Mouse (Mus musculus) natural killer cell, adult 2 months (primary cell): ENCODE results near the gene Trp53.
"Not testable (repeated sequence)": the region's sequence is repeated elsewhere in the genome, so short reads cannot be mapped to it uniquely, and the experiment has no call there.

Experiments used
- DNase-seq, 2 experiments: peaks; one replicate each; pipeline ENCODE4 v3.0.0; 2022; ENCODE audit warnings: low spot score in 2 of 2

Trp53 gene

DNA sequence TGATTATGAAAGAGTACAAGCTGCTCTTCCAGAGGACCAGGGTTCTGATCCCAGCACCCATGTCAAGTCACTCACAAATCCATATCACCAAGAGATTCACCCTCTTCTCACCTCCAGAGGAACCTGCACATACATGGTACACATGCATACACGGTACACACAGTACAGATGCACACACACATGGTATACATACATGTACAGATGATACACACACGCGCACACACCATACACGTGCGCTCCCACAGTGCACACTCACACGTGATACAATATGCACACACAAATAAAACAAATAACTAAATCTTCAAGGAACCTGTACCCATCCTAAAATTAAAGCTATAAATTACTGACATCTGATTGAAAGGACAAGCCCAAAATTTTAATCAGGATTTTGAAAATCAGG, 14.7 kb downstream of the Trp53 start:
- no peak for DNase-seq

DNA sequence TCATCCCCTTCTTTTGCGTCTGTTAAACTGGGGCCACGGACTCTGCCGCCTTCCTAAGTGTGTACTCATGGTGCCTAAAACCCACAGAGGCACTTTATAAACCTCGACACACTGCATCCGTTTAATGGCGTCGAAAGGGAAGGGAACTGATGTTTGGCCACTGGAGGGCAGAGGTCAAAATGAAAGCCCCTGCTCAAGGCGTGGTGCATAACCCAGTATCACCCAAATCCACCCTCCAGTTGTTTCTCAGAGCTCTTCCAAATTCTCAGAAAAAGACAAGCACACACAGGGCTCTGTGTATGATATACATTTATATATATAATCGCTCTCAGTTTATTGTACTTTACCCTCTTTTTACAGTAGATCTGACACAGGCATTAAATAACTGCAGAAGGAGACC, 19.3 kb downstream of the Trp53 start:
- DNase-seq = no peak

DNA sequence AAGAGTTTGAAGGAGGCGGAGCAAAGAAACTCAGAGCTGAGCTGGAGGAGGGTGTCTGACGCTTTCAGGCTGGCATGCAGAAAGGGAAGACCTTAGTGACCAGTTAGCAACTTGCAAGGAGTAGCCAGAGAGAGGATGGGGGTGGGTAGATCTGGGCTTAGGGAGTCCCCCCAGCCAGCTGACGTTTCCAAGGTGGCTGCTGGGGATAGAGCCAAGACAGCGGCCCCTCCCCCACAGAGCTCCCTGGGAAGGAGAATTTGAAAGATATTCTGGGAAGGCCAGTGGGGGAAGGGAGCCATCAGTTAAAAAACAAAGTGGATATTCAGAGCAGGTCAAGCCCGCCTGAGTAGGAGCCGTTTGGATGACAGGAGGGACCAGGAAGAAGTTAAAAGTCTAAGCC, 19.9 kb downstream of the Trp53 start:
- DNase-seq = no peak

DNA sequence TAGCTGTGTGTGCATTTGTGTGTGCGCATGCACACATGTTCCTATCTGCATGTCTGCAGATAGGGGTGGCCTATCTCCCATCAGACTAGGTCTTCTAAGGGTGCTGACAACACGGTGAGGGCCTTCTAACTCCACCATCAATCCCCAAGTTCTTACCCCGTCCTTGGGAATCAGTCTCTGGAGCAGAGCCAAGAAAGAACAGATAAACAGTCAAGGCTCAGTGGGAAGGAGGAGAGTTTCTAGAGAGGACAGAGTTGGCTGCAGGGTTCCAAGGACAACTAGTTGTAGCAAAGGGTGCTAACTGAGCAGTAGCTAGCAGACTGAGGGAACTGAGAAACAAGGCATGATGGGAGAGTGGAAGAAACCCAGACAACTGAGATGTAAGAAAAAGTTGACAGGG, 21.6 kb downstream of the Trp53 start:
- DNase-seq = no peak

DNA sequence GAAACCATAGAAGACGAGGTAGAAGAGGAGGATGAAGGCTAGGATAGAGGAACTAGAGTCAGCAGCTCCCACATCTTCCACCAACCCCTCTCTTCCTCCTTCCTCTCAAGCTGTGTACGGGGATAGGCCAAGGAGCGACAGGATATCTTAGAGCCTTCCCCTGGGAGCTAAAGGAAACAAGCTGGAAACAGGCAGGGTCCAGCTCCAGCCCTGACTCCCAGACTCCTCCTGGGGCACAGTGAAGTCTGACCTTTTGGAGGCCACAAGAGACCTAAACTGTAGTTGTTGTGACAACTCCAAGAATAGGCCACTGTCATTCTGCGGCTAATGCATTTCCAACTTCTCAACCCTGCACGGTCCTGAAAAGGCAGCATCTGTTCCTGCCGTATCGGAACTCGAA, 23.4 kb downstream of the Trp53 start:
- no peak for DNase-seq

DNA sequence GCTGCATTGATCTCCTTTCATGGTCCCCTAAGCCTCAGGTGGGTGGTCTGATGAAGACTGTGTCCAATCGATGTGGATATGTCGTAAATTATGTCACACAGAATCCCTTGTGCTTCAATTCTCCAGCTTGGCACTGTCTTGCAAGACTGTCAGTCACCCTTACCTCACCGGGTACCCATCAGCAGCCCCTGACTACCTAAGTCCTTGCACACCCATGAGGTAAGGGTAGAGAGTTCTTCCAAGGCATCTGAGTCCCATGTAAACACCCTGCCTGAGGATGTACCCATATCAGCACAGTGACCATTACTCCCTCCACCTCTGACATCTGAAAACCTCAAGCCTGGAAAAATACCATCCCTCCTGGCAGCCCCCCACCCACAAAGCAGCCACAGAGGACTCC, 24.2 kb downstream of the Trp53 start:
- DNase-seq = no peak

DNA sequence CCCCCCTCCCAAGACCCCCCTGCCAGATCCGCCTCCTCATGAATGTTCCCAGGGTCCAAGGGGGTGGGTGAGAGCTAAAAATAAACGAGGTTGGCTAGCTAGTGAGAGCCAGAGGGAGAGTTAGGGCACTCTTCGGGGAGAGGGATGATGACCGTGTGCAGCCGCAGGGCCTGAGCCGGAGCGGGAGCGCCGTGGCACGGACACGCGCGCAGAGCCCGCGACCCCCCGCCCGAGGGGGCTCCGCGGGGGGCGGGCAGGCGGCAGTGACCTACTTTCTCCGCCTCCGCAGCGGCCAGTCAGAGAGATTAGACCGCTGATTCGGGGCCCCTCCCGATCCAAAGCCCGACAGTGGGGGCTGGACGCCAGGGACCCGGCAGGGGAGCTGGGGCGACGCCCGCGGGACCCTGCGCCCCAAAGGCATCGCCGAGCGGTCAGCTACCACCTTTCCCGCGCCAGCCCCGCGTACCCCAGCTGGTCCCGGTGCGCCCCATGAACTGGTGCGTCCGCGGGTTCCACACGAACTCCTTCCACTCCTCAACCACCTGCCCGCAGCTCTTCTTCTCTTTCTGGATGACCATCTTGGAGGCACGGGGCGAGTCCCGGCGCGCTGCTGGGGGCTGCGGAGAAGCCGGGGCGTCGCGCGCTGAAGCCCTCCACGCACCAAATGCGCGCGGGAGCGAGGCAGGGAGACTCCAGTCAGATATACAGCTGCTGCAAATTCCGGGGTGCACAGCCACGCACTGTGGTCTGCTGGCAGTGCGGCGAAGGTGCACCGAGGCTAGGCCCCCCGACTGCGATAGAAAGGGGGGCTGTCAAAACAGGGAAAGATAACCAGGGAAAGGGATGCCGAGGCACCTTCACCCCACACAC, 24.9 kb downstream of the Trp53 start:
- DNase-seq = no peak

DNA sequence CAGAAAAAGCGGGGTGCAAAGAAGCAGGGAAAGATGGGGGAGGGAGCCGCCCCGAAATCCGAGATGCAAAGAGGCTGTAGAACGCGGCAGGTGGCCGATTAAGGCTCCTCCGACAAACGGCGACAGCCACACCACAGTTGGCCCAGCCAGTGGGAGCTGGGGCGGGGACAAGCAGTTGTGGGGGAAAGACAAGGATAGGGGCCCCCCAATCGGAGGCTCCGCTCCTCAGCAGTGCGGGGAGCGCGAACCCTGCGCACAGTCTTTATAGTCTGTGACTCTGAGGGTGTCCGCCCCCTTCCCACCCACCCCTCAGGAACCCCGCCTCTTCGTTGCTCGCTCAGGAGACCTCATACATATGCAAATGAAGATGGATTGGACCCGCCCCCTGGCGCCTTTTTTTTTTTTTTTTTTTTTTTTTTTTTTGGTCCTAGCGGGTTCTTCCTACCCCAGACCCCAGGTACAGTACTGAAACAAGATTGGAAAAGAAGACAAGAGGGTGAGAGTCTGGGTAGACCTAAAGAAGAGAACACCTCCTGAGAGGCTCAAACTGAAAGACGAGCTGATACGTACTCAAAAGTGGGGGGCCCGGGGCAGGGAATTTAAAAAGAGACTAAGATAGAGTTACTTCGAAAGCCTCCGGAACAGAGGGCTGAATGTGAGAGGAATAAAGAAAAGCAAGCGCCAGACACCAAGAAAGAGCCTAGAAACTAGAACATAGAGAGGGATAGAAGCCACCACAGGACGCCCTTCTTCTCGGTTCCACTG, 25.7 kb downstream of the Trp53 start, which contains the start of gene Atp1b2:
Gene Atp1b2 (minus strand): TSS at position 217 of the 765 bp plus-strand sequence.
- DNase-seq = peak in 1 of 2 experiments; percentile 46

DNA sequence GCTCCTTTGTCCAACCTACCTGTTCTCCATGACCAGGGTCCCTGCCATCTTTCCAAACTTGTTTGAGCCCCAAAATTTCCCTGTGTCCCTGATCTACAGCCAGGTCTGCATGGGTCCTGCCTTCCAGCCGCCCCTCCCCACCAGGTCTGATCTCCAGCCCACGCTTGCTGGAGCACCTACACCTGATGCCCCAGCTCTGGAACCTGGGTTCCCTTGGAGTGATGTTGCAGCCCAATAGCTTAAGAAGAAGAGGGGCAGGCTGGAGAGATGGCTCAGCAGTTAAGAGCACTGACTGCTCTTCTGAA, 26.3 kb downstream of the Trp53 start:
- DNase-seq = no peak

DNA sequence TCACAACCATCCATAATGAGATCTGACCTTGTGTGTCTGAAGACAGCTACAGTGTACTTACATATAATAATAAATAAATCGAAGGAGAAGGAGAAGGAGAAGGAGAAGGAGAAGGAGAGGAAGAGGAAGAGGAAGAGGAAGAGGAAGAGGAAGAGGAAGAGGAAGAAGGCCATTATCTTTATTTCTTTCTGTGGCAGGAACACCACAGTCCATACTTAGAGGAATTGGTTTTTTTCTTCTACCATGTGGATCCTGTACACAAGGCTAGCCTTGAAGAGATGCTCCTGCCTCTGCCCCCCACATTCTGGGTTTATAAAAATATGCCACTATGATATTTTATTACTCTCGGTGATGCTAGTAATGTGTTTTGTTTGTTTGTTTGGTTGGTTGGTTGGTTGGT, 26.7 kb downstream of the Trp53 start:
- DNase-seq = no peak

DNA sequence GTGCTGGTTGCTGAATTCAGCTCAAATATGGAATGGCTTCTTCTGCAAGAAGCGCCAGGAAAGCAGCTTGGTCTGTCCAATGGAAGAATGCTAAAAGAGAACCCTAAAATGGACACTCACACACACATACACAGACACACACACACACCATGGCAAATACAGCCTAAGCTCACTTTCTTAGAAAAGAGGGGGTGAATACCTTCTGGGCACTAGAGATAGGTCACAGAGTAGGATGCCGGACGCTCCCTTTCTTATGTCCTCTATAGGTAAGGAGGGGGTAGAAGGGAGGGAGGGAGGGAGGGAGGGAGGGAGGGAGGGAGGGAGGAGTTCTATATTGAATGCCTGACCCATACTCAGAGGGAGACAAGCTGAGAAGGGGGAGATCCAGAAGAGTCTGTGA, 28.4 kb downstream of the Trp53 start:
- no peak for DNase-seq

DNA sequence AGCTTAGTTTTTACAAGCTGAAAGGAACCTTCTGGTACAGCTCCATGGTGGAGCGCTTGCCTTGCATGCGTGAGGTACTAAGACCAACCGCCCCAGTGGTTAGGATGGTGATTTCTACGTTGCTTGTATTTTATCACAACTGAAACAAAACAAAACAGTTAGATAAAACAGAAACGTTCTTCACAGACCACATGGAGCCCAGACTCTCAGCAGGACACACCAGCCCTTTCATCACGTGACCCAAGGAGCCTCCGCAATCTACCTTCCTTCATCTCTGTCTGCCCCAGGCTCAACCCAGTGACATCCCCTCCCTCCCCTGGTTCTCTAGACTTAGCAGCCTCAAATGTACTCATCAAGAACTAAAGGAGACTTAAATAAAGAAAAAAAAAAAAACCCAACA, 29.3 kb downstream of the Trp53 start:
- no peak for DNase-seq

DNA sequence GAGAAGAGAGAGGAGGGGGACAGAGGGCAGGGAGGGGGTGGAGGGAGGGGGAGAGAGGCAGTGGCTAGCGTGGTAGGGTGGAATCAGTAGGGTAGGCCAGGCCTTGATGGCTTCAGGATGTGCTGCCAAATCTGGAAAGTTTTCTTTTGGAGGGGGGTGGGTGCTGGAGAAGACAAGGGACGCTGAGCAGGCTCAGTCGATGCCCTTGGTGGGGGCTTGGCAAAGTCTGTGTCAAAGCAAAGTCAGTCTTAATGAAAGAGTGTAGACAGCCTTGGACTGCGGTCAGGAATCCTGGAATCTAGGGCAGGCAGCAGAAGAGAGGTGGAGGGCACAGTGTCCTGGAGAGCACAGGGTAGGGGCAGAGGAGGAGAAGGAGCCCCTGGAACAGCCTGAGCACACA, 30.7 kb downstream of the Trp53 start:
- DNase-seq = no peak

DNA sequence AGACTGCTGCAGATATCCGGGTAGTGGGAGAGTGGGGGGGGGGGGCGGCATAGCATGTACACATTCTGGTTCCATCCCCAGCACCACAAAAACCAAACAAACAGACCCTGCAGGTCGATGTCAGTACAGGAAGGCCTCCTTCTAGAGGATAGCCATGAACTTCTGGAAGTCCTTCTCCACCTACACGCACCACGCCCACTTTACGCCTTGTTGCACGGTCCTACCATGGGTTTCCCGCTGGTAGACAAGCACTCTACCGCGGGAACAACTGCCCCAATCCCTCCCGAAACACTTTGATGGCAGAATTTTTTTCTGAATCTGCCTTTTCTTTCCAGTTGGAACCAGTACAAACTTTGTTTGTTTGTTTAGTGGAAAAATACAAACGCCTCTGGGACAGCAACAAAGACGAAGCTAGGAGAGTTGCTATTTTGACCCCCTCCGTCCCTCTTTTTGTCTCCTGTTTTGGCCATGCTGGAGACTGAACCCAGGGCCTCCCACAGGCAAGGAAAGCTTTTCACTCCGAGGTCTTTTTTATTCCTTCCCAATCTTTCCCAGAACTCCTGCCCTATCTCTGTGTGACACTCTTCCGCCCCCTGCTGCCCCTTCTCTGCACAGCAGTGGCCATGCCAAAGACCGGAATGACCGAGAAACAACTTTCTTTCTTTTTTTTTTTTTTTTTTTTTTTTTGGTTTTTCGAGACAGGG, 33.5 kb downstream of the Trp53 start:
- DNase-seq = peak in 1 of 2 experiments; percentile 41

DNA sequence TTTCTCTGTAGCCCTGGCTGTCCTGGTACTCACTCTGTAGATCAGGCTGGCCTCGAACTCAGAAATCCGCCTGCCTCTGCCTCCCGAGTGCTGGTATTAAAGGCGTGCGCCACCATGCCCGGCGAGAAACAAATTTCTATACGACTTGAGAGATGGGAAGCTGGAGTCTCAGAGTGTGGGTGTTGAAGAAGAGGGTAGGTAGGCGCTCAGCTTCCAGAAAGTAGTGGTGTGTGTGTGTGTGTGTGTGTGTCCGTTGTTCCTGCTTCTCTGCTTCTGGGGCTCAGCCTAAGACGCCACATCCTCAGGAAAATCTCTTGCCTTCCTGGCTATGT, 34.1 kb downstream of the Trp53 start:
- not testable (repeated sequence) for DNase-seq

DNA sequence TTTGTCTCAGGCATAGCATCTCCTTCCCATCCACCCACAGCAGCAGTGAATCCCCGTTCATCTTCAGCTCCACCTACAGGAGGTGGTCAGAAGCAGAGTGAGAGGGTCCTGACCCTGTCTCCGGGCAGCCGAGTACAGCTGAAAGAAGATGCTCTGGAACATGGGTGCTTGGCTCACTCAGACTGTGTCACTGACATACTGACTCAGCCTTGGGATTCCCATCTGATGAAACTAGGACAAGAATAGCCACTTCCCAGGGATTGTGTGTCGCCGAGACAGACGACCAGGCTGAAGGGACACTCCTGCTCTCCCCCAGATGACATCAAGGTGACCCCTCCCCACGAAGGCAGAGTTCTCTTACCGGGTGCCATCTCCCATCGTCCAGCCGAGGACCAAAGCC, 36.6 kb downstream of the Trp53 start:
- DNase-seq = no peak

DNA sequence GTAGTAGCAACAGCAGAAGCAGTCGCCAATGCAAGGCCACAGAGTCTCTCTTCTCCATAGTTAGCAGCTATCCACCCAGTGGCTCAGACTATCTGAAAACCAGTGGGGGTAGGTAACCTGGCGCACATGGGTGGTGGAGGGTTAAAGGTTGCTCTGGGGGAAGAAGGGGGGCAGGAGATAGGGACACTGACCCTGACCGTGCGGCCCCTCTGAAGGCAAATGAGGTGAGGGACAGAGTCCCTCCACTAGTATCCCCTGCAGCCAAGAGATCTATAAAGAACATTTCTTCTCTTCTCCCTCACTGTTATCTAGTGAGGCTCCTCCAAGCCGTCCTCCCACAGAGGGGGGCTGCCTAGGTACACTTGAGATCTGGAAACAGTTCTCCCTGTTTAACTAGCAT, 37.6 kb downstream of the Trp53 start, which contains the start of gene Shbg:
Gene Shbg (minus strand): TSS at position 101 of the 400 bp plus-strand sequence.
- no peak for DNase-seq

DNA sequence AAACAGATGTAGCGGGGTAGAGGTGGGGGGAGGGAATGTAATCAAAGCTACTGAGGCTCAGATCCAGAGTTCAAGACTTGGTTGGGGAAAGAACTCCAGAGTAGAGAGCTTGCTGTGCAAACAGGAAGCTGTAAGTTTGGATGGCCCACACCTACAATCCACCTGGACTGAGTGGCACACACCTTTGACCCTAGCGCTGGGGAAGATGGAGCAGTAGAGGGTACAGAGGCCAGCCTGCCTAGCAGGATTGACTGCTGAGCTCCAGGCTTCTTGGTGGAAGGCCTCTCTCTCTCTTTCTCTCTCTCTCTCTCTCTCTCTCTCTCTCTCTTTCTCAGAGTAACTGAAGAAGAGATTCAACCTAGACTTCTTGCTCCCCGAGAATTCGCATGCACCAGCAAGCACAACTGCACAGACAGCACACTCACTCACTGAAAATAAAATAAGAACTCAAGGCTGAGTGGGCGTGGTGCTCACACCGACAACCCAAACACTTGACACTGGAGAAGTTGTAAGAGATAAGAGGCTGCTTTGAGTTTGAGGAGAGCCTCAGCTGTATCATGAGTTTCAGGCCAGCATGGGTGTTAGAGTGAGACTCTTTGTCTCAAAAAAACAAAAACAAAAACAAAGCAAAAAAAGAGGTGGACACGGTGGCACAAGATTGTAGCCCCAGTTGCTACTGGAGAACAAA, 40.4 kb downstream of the Trp53 start:
- no peak for DNase-seq

DNA sequence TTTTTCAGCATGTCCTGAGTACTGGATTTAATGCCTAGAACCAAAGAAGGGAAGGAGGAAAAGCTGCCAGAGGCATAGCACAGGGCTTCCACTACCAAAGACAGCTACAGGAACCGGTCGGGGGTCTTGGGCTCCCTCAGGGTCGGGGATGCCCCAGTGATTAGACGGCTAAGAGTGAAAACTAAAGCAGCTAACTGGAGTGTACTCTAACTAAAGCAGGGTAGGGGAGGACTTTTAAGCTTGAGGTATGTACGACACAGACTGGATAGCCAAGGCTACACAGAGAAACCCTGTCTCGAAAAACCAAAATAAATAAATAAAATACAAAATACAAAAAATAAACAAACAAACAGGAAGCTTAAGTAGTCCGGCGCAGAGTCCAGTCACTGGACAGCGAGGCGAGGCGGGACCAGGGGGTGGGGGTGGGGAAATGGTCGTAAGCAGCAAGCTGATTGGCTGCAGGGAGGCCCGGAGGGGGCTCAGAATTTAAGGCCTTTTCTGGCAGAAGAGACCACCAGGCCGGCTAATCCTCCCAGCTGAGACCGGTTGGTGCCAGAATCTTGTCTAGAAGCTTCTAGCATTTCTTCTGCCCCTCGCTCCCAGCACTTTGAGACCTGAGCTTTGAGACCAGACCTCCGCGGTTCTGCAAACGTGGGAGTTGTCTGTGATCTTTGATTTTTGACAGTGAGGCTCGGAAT, 41.6 kb downstream of the Trp53 start, which contains the start of gene Sat2:
Gene Sat2 (plus strand): TSS at position 454 of the 698 bp plus-strand sequence.
- no peak for DNase-seq

DNA sequence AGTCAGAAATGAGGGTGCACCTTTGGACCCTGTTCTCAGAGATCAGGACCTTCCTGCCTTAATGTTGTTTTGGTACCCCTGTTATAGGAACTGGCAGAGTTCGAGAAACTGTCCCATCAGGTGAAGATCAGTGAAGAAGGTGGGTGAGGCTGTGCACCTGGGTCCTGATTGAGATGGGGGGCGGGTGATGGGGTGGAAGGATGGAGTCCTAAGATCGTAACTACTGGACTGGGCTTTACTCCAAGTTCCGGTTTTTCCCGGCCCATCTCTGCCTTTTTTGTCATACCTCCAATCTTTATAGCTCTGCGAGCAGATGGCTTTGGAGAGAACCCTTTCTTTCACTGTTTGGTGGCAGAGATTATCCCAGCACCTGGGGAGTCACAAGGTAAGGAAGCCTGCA, 42.2 kb downstream of the Trp53 start:
- no peak for DNase-seq

DNA sequence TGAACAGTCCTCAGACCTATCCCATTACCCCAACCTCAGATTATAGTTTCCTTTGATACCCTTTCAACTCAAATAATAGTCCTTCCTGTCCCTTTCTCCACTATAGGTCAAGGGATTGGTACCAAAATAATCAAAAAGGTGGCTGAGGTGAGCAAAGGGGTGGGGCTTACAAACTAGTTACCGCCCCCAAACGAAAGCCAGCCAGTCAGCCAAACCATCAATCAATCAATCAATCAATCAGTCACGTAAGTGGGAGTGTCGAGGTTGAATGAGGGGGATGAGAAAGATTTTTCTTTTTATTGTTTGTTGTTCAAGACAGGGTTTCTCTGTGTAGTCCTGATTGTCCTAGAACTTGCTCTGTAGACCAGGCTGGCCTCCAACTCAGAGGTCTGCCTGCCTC, 42.8 kb downstream of the Trp53 start:
- DNase-seq = no peak
